Mouse (Mus musculus): ENCODE measurements around the gene Olfr53.
"Not testable (repeated sequence)": the region's sequence is repeated elsewhere in the genome, so short reads cannot be mapped to it uniquely, and the experiment has no call there.

Gene Olfr53

DNA sequence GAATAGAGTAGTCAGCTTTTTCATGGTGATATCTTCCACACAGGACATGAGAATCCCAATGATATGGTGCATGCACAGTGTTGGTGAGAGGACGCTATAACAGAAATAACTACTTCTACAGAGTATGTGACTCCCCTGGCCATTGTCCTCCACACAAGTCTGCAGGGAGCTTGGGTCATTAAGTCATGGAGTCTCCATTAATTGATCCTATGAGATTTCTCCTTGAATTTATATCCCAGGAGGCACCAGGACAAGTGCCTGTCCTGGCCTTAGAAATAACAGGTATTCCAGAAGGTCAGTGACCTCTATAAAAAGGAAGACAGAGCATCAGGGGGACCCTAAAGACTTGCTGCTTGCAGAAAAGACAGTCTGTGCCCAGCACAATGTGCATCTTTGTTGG is at the start of gene Olfr53:
Gene Olfr53 (plus strand): TSS at position 301 of the 400 bp plus-strand sequence.
- DNase-seq (ENCODE audit: low spot score), result no peak

DNA sequence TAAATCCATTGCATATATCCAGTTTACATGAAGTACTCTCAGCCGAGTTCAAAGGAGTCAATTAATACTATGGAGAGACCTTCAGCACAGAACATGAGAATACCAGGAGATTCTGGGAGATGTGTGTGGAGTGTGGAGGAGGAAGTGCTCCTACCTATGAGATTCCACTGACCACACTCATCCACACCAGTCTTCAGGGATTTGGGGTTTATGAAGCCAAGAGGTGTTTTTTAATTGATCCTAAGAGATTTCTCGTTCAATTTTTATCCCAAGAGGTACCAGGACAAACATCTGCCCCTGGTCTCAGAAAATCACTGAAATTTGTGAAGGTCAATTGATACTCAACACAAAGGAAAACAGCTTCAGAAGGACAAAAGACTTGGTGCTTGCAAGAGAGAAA is 45.3 kb upstream of the Olfr53 start, which contains the start of gene Olfr46:
Gene Olfr46 (plus strand): TSS at position 301 of the 400 bp plus-strand sequence.
- DNase-seq (ENCODE audit: low spot score), result not testable (repeated sequence)

DNA sequence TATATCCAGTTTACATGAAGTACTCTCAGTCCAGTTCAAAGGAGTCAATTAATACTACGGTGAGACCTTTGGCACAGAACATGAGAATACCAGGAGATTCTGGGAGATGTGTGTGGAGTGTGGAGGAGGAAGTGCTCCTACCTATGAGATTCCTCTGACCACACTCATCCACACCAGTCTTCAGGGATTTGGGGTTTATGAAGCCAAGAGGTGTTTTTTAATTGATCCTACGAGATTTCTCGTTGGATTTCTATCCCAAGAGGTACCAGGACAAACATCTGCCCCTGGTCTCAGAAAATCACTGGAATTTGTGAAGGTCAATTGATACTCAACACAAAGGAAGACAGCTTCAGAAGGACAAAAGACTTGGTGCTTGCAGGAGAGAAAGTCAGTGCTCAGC is 17.6 kb upstream of the Olfr53 start, which contains the start of gene Olfr61:
Gene Olfr61 (plus strand): TSS at position 301 of the 400 bp plus-strand sequence.
- DNase-seq (ENCODE audit: low spot score), result not testable (repeated sequence)

DNA sequence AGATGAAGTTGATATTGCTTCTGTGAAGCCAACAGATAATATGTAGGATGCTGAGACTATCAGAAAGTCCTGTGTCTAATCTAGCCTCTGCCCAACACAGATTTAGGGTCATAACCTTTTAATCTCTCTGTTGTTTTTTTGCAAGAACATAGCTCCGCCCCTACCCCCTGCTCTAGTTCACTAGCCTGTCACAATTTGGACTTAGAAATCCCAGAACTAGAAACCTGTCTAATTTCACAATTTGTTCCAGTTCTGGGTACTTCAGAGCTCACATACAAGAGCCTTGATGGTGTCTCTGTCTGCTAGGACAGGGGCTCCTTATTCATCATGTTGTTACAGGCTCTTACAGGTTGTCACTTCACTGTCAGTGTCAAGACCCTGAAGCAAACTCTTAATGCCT is 15.7 kb upstream of the Olfr53 start:
- no peak for DNase-seq (ENCODE audit: low spot score)

DNA sequence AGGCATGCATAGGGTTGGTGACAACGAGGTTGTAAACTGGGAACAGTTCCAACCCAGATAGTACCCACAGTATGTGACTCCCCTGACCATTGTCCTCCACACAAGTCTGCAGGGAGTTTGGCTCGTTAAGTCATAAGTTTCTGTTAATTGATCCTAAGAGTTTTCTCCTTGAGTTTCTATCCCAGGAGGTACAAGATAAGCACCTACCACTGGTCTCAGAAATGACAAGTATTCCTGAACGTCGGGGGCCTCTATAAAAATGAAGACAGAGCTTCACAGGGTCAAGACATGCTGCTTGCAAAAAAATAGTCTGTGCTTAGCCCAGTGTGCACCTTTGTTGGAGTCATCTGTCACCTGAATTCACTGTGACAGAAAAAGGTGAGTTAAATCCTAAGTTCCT is 13.4 kb downstream of the Olfr53 start, which contains the start of gene Olfr539:
Gene Olfr539 (plus strand): TSS at position 301 of the 400 bp plus-strand sequence.
- DNase-seq (ENCODE audit: low spot score), result no peak

DNA sequence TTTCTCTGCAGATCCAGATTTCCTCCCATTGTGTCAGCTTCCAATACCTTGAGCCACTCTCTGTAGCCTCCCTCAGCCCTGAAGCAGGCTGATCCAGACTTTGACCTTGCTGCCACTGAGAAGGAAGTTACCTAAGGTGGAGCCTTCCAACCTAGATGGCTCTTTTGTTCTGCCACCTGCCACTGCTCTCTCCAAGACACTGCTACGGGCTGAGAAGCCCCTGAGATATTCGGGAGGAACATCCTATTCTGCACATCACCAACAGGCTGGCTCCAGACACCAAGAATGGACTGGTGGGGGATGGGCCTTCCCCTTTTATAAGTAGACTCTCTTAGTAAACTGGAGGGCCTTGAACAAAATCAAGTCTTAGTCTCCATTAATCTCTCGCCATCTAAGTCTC is 24.4 kb downstream of the Olfr53 start:
- DNase-seq (ENCODE audit: low spot score), result not testable (repeated sequence)

DNA sequence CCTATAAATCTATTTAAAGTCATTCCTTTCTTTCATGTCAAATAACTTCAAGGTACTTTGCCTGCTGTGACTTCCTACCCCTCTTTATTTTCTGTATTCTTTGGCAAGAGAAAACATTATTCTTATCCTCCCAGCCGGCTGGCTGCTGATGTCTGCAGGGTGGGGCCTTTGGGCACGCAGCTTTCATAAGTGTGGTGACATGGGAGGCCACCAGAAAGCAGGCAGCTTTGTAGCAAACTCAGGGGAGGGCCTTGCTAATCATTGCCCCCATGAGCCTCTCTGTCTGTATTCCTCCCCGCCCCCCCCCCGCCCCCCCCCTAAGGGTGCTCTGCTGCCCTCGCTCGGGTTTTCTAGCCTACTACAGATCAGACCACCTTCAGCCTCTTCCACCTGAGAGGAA is 29.6 kb downstream of the Olfr53 start:
- no peak for DNase-seq (ENCODE audit: low spot score)

DNA sequence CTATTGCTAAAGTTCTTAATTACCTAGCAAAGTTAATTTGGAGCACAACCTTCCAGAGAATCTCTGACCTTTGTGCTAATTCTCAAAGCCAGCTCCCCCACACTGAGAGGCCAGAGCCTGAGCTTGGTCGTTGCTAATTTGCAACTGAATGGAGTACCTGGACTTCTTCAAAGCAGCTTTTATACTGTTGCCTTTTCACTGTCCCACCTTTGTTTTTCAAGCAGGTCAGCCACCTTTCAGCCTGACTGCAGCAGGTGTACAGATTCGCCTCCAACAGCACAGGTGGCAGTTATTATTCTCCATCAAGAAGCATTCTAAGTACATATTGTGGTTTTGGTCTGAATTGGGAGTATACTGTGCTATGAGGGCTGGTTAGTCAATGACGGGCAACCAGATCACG is 33.3 kb downstream of the Olfr53 start:
- not testable (repeated sequence) for DNase-seq (ENCODE audit: low spot score)

DNA sequence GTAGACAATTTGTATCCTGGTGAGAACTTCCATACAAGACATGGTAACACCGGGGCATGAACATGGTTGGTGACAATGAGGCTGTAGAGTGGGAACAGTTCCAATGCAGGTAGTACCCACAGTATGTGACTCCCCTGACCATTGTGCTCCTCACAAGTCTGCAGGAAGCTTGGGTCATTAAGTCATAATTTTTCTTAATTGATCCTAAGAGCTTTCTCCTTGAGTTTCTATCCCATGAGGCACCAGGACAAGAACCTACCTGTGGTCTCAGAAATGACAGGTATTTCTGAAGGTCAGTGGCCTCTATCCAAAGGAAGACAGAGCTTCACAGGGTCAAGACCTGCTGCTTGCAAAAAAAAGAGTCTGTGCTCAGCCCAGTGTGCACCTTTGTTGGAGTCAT is 35.4 kb downstream of the Olfr53 start, which contains the start of gene Olfr45:
Gene Olfr45 (plus strand): TSS at position 301 of the 400 bp plus-strand sequence.
- no peak for DNase-seq (ENCODE audit: low spot score)

DNA sequence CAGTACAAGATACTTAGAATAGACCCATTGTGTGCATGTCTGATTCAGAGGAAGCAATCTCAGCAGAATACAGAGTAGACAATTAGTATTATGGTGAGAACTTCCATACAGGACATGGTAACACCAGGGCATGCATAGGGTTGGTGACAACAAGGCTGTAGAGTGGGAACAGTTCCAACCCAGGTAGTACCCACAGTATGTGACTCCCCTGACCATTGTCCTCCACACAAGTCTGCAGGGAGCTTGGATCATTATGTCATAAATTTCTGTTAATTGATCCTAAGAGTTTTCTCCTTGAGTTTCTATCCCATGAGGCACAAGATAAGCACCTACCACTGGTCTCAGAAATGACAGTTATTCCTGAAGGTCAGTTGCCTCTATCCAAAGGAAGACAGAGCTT is 50.7 kb downstream of the Olfr53 start, which contains the start of gene Olfr541:
Gene Olfr541 (plus strand): TSS at position 301 of the 400 bp plus-strand sequence.
- no peak for DNase-seq (ENCODE audit: low spot score)
